Mouse (Mus musculus): ENCODE data around the gene Pabpc6. TPM values are rescaled to one million over a fixed set of nuclear protein-coding genes. Genes with fewer than 3 reads are reported as not detected.

The Pabpc6 gene
- polyA plus RNA-seq (2012; rRNA removed) (not detected in 2 replicates), polyA plus RNA-seq (2014; fragmentation: Nextera tagmentation; extraction: Ambion mirVana) (not detected in 2 replicates)

DNA sequence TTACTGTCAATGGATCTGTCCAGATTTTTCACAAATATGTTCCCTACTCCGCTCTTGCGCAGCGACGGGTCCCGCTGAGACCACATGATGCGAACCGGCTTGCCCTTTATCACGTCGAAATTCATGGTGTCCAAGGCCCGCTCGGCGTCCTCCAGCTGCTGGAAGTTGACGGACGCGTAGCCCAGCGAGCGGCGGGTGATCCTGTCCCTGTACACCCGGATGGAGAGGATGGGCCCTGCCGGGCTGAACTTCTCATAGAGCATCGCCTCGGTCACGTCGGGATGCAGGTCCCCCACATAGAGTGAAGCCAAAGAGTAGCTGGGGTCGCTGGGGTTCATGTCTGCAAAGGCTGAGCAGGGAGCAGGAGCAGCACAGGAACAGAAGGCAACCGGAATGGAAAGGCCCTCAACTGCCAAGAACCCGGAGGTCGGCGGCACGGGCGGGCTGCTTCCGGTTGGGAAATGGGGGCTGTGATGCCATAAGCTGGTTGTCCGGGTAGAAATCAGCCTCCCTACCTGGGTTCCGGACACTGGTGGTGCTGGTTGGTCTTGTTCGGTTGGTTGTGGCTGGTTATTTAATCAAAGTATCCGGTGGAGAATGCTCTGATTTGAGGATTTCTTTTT, at the start of gene Pabpc6:
Gene Pabpc6 (minus strand): TSS at position 435 of the 623 bp plus-strand sequence.
- Histone ChIP-seq H3K9ac (ENCODE audit: low read depth, low read length, severe bottlenecking) (no peak within 1 kb of the TSS), H3K4me1 (ENCODE audit: control insufficient read depth, insufficient read depth, low read length) (no peaks in the 10 kb centered on the region), H3K36me3 (ENCODE audit: control insufficient read depth, insufficient read depth, low read length) (no peaks in the 10 kb centered on the region), H3K4me3 (replicated peaks; ENCODE audit: low read length) (no peak within 1 kb of the TSS), H3K4me2 (replicated peaks; ENCODE audit: low read depth, low read length, severe bottlenecking) (no peak within 1 kb of the TSS), H3K27me3 (ENCODE audit: control insufficient read depth, insufficient read depth, low read length) (no peaks in the 10 kb centered on the region), H3K27ac (replicated peaks; ENCODE audit: low read depth, low read length) (no peak within 1 kb of the TSS), H3K9me3 (ENCODE audit: control insufficient read depth, low read length) (no peaks in the 10 kb centered on the region)
- ATAC-seq (ENCODE audit: low FRiP score, low read depth), result no peak
- WGBS, result 93% methylated on average over 36 of the region's 36 CpGs
- no peak for TF ChIP-seq POLR2A (IDR thresholded peaks at IDR 0.05; ENCODE audit: borderline replicate concordance, extremely low read depth, insufficient read depth, insufficient read length)
- DNase-seq (ENCODE audit: low spot score), result no peak

DNA sequence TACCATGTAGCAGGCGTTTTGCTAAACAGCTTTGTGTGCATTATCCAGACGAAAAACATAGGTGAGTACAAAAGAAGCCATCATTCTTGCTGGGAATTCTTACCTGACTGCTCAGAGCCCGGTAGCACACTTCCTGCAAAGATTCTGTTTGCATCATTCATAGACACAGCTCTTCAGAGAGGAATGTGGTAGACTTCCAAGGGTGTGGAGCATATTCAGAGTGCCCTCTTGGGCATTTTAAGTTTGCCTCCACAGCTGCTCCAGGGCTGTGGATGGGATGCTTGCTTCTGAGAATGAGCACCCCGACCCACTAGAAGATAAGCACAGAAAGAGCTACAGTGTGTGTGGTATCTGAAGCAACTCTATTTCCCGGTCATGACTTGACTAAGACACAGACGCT, 41.4 kb upstream of the Pabpc6 start:
- DNase-seq (ENCODE audit: low spot score) (no peak), ATAC-seq (ENCODE audit: low FRiP score, low read depth) (no peak)
- H3K27ac ChIP-seq (replicated peaks; ENCODE audit: low read depth, low read length), result no peak overlapping the region
- no peaks in the 10 kb centered on the region for H3K4me1 ChIP-seq (ENCODE audit: control insufficient read depth, insufficient read depth, low read length)
- no peak for TF ChIP-seq POLR2A (IDR thresholded peaks at IDR 0.05; ENCODE audit: borderline replicate concordance, extremely low read depth, insufficient read depth, insufficient read length)
- H3K4me2 ChIP-seq (replicated peaks; ENCODE audit: low read depth, low read length, severe bottlenecking), result no peak overlapping the region
- no peaks in the 10 kb centered on the region for H3K27me3 ChIP-seq (ENCODE audit: control insufficient read depth, insufficient read depth, low read length)
- no peak overlapping the region for H3K4me3 ChIP-seq (replicated peaks; ENCODE audit: low read length)
- H3K9ac ChIP-seq (ENCODE audit: low read depth, low read length, severe bottlenecking), result no peak overlapping the region
- no peaks in the 10 kb centered on the region for H3K9me3 ChIP-seq (ENCODE audit: control insufficient read depth, low read length)
- no peaks in the 10 kb centered on the region for H3K36me3 ChIP-seq (ENCODE audit: control insufficient read depth, insufficient read depth, low read length)
- WGBS, result 85% methylated on average over 6 of the region's 6 CpGs

DNA sequence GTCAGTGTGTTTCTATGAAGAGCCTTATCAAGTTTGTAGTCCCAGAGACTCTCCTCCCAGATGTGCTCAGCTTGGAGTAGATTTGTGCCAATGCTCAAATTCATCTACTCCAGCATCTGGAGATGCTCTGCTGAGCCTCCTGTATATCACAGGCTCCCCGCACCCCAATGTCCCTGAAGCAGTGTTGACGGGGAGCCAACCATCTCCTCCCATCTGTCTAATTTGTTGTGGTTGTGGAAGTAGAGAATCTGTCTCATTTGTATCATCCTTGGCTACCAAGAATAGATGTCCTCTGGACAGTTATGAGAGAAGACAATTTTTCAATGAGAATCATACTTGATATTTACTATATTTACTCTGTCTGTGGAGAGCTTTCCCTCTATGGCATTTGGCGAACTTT, 39.4 kb upstream of the Pabpc6 start:
- WGBS, result 90% methylated on average over 3 of the region's 3 CpGs
- Histone ChIP-seq H3K27me3 (ENCODE audit: control insufficient read depth, insufficient read depth, low read length) (no peaks in the 10 kb centered on the region), H3K36me3 (ENCODE audit: control insufficient read depth, insufficient read depth, low read length) (no peaks in the 10 kb centered on the region), H3K9me3 (ENCODE audit: control insufficient read depth, low read length) (no peaks in the 10 kb centered on the region), H3K4me1 (ENCODE audit: control insufficient read depth, insufficient read depth, low read length) (no peaks in the 10 kb centered on the region), H3K27ac (replicated peaks; ENCODE audit: low read depth, low read length) (no peak overlapping the region), H3K4me3 (replicated peaks; ENCODE audit: low read length) (no peak overlapping the region), H3K4me2 (replicated peaks; ENCODE audit: low read depth, low read length, severe bottlenecking) (no peak overlapping the region), H3K9ac (ENCODE audit: low read depth, low read length, severe bottlenecking) (no peak overlapping the region)
- no peak for TF ChIP-seq POLR2A (IDR thresholded peaks at IDR 0.05; ENCODE audit: borderline replicate concordance, extremely low read depth, insufficient read depth, insufficient read length)
- no peak for DNase-seq (ENCODE audit: low spot score)
- ATAC-seq (ENCODE audit: low FRiP score, low read depth), result no peak

DNA sequence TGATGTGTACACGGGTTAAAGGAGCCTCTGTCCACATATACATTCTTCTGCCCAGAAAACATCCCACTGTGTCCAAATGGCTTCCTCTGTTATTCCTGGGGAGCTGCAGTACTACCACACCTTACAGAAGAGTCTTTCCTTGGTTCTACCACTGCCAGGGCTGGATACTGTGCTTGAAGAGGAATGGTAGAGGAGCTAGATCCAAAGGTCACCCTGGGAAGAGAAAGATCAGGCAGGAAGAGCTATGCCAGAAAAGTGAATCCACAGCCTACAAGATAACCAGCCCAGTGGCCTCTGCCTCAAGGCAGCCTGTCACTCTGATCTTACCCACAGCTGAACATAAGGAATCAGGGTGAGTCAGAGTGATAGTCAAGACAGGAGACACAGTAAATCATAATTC, 37.8 kb upstream of the Pabpc6 start:
- Histone ChIP-seq H3K4me1 (ENCODE audit: control insufficient read depth, insufficient read depth, low read length) (no peaks in the 10 kb centered on the region), H3K4me2 (replicated peaks; ENCODE audit: low read depth, low read length, severe bottlenecking) (no peak overlapping the region), H3K27me3 (ENCODE audit: control insufficient read depth, insufficient read depth, low read length) (no peaks in the 10 kb centered on the region), H3K27ac (replicated peaks; ENCODE audit: low read depth, low read length) (no peak overlapping the region), H3K9me3 (ENCODE audit: control insufficient read depth, low read length) (no peaks in the 10 kb centered on the region), H3K9ac (ENCODE audit: low read depth, low read length, severe bottlenecking) (no peak overlapping the region), H3K4me3 (replicated peaks; ENCODE audit: low read length) (no peak overlapping the region), H3K36me3 (ENCODE audit: control insufficient read depth, insufficient read depth, low read length) (no peaks in the 10 kb centered on the region)
- no peak for TF ChIP-seq POLR2A (IDR thresholded peaks at IDR 0.05; ENCODE audit: borderline replicate concordance, extremely low read depth, insufficient read depth, insufficient read length)
- no peak for ATAC-seq (ENCODE audit: low FRiP score, low read depth)
- WGBS, result 88% methylated on average over 1 of the region's 1 CpGs
- no peak for DNase-seq (ENCODE audit: low spot score)

DNA sequence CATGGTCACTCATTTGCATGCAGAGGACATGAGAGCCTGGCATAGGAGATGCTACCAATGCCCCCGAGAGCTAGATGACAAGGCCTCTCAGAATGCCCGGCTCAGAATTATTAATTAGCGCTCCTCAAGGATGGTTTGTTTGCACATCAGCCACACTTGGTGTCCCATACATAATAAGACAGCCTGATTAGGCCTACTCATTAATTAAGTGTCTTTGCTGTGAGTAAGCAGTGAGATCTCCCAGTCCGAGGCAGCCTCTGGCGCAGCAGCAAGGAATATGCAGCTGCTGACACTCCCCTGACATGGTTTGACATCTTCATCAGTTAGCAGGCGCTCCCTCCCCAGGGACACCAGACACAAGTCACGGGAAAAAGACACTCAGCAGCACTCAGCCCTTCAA, 28.2 kb upstream of the Pabpc6 start:
- WGBS, result 73% methylated on average over 7 of the region's 7 CpGs
- H3K4me2 ChIP-seq (replicated peaks; ENCODE audit: low read depth, low read length, severe bottlenecking), result no peak overlapping the region
- no peaks in the 10 kb centered on the region for H3K9me3 ChIP-seq (ENCODE audit: control insufficient read depth, low read length)
- no peak overlapping the region for H3K4me3 ChIP-seq (replicated peaks; ENCODE audit: low read length)
- no peaks in the 10 kb centered on the region for H3K36me3 ChIP-seq (ENCODE audit: control insufficient read depth, insufficient read depth, low read length)
- H3K9ac ChIP-seq (ENCODE audit: low read depth, low read length, severe bottlenecking), result no peak overlapping the region
- DNase-seq (ENCODE audit: low spot score), result no peak
- H3K27me3 ChIP-seq (ENCODE audit: control insufficient read depth, insufficient read depth, low read length), result no peaks in the 10 kb centered on the region
- ATAC-seq (ENCODE audit: low FRiP score, low read depth), result no peak
- no peaks in the 10 kb centered on the region for H3K4me1 ChIP-seq (ENCODE audit: control insufficient read depth, insufficient read depth, low read length)
- H3K27ac ChIP-seq (replicated peaks; ENCODE audit: low read depth, low read length), result no peak overlapping the region
- no peak for TF ChIP-seq POLR2A (IDR thresholded peaks at IDR 0.05; ENCODE audit: borderline replicate concordance, extremely low read depth, insufficient read depth, insufficient read length)

Data from limb, embryonic 14.5 days (tissue).